Mouse (Mus musculus): ENCODE results near the gene Pigg.
"Not testable (repeated sequence)": the region's sequence is repeated elsewhere in the genome, so short reads cannot be mapped to it uniquely, and the experiment has no call there.

Pigg gene

DNA sequence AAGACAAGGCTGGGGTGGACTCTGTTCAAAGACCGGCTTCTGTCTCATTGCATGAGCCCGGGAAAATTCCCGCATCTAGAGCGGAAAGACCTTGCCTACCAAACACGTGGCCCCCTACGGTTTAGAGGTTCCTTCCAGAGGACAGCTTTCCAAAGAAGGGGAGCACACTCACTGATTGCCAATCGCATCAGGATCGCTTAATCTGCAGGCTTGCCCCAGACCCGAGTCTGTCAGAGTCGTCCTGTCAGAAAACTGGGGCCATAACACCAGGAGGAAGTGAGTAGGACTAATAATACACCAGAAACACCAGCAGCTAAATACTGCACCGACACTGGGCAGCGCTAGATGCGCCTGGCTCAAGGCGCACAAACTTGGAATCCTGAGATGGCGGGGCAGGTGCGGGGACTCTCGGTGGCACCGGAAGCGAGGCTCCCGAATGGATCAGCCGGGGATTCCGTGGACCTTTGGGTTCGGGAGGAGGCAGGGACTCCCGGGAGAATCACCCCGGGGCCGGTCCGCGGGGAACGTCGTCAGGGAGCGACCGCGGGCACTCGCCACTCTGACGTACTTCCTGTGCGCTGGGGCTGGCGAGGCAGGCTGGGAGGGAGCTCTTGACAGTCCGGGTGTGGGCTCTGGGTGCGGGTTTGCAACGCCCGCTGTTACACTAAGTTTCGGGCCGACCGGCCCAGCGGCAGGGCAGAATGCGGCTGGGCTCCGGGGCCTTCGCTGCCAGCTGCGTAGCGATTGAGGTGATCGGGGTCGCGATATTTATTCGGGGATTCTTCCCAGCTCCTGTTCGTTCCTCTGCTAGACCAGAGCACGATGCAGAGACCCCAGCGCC lies at the start of gene Pigg:
Pigg (plus strand) TSS at position 386 of the 841 bp plus-strand sequence.
- peak; percentile 80 to 89 for DNase-seq (ENCODE audit: low spot score in 2 of 2)

DNA sequence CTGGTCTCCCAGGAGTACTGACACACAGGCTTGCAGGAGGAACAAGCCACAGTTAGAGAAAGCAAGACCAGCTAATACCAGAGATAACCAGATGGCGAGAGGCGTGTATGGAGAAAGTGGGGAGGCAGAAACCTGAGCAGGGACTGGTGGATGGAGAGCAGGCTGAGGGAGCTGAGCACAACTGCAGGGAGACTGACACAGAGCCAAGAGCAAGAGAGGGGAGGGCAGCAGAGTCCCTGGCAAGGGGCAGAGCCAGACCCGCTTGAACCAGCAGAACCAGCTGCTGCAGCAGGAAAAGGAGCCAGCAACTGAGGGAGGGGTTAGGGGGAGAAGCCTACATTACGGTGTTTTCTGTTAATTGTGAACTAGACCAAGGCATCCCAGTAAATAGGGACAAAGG lies 49.7 kb upstream of the Pigg start:
- DNase-seq (ENCODE audit: low spot score in 2 of 2): no peak

DNA sequence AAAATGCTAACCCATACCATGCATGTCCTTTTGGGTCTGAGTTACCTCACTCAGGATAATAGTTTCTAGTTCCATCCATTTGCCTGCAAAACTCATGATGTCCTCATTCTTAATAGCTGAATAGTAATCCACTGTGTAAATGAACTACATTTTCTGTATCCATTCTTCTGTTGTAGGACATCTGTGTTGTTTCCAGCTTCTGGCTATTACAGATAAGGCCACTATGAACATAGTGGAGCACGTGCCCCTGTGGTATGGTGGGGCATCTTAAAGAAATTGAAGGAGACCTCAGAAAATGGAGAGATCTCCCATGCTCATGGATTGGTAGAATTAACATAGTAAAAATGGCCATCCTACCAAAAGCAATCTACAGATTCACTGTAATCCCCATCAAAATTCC lies 48.6 kb upstream of the Pigg start:
- not testable (repeated sequence) for DNase-seq (ENCODE audit: low spot score in 2 of 2)

DNA sequence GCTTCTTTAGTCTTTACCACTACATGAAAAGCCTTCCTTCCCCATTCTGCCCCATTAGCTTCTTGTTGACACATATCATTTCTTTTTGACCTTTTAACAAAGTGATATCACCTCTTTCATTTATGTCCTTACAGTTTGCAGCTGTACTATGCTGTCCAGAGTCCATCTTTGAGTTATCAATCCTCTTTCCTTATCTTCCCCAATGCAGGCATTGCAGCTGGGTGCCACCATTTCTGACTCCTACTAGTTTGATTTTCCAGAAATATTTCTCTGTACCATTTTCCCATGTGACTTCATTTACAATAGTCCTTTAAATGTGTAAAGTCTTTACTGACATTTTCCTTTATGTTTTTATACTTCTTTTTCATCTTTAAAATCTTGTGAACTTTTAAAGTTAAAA lies 45.4 kb upstream of the Pigg start:
- DNase-seq (ENCODE audit: low spot score in 2 of 2): no peak

DNA sequence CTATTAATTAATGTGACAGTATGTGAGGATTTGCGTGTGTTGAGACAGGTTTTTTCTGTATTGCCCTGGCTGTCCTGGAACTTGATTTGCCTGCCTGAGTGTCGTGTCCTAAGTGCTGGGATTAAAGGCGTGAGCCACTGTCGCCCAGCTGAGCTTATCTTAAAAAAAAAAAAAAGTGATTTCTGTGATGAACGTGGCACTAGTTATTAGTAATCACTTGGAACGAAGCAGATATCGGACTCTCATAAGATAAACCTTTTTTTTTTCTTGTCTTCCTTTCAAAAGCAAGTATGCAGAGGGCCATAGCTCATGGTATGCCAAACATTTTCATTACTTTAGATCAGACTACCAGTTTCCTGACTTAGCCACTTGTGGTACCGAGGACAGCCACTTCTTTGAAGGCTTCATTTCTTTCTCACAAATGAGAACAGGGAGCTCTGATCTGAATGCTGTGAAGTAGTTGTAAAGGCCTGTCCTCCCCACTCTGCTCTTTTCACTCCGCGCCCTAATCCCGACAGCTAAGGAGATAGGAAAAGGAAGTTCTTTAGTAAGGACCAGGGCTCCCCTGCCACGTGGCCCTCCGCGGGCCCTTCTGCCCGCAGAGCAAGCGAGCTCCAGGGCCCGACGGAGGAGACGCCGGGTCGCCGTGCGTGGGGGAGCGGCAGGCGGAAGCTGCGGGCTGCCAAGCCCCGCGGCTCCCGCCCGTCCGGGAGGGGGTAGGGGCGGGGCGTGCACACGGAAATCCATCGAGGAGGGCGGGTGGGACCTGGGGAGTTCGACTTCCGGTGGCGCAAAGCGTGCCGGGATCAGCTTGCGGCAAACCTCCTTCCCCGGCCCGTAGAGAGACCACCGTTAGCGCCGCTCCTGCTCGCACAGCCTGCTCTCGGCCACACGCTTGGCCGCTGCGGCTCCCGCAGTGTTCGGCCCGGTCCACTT lies 44.0 kb upstream of the Pigg start, which contains the start of gene Dr1:
Dr1 (plus strand) TSS at position 771 of the 936 bp plus-strand sequence.
- DNase-seq (ENCODE audit: low spot score in 2 of 2): peak; percentile 58 to 72

DNA sequence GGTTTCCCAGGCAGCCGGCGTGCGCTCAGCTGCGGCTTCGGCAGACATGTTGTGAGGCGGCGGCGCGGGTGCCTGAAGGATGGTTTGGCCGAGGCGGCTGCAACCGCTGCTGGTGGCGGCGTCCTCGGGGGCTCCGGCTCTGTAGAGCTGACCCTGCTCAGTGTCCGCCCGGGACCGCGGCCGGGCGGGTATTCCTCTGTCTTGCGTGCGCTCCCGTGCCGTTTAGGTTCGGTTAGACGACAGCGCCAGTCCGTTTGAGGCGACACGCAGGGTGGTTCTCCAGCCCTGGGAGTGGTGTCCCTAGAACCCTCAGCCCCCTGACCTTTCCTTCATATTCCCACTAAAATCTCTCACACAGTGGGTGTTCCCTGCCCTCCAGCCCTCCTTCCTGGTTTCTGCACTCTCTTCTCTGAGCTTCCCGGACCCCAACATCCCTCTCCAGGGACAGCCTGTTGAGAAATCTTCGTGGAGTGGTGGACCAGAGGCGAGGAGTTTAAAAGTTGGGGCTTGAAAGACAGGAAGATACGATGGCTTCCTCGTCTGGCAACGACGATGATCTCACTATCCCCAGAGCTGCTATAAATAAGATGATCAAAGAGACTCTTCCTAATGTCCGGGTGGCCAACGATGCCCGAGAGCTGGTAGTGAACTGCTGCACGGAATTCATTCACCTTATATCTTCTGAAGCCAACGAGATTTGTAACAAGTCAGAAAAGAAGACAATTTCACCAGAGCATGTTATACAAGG lies 43.2 kb upstream of the Pigg start:
- DNase-seq (ENCODE audit: low spot score in 2 of 2): no peak

DNA sequence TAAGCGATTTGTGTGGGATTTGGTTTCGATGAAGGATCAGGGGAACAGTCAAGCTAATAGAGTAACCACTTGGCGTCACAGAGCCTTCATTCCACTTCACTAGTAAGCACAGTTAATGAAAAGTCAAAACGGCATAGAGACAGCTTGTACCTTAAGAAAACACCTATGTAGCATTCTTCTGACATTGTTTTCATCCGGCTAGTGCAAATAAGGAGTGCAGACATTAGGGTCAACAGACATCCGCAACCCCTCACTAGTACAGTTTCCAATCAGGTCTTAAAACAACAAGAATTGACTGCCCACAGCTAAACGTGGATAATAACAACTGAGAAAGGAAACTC lies 42.6 kb upstream of the Pigg start:
- DNase-seq (ENCODE audit: low spot score in 2 of 2): no peak

DNA sequence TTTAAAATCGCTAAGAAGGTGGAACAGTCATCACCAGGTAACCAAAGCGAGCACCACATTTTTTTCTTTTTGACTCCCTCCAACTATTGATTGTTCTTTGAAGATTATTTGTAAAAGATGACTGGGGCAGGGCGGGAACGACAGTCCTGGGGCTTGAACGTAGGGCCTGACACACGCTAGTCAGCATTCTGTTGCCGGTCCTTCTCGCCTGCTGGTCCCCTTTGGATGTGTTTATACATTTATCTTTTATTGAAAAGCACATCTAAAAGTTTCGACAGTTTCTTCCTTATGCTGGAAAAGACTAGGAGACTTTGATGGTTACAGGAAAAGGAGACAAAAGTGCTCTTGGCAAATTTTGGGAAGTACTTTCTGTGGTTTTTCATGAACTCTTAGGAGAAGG lies 42.0 kb upstream of the Pigg start:
- DNase-seq (ENCODE audit: low spot score in 2 of 2): no peak

DNA sequence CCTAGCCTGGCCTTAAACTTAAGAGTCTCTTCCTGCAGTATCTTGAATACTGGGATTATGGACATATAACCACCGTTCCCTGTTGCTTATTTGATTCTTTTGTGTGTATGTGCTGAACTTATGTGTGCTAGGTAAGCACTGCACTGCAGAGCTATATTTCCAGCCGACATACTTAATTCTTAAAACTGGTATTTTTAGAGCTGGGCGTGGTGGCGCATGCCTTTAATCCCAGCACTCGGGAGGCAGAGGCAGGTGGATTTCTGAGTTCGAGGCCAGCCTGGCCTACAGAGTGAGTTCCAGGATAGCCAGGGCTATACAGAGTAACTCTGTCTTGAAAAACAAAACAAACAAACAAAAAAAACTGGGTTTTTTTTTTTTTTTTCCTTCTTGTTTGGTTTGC lies 41.1 kb upstream of the Pigg start:
- not testable (repeated sequence) for DNase-seq (ENCODE audit: low spot score in 2 of 2)

DNA sequence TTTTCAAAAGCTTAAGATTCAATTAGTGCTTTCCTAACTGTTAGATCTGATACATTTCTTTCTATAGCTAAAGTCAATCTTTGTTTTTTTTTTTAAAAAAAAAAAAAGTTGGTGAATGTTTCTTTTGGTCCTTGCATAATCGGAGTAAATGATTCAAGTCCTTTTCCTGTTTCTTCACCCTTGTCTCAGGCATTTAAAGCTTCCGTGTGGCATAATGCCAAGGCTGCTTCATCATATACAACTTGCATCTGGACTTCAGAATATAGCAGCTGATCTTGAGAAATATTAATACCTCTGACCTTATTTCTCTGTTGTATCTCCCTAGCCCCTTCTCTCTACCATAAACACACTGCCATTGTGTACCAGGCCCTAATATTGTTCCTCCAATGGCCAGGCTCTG lies 25.5 kb upstream of the Pigg start:
- no peak for DNase-seq (ENCODE audit: low spot score in 2 of 2)

DNA sequence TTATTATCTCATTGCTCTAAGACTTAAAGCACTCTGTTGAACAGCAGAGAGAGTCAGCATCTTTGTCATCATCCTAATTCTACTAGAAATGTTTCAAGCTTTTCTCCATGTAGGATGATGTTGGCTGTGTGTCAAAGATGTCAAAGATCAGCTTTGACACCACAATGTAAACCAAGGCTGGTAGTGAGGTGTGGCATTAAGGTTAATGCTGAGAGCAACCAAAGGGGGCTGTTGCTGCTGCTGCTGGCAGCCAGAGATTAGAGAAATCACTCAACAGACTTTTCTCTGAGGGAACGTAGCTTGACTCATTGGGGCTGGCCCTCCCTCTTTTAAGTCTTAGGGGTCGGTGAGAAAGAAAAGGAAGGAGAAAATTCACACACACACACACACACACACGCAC lies 10.8 kb upstream of the Pigg start:
- DNase-seq (ENCODE audit: low spot score in 2 of 2): no peak

DNA sequence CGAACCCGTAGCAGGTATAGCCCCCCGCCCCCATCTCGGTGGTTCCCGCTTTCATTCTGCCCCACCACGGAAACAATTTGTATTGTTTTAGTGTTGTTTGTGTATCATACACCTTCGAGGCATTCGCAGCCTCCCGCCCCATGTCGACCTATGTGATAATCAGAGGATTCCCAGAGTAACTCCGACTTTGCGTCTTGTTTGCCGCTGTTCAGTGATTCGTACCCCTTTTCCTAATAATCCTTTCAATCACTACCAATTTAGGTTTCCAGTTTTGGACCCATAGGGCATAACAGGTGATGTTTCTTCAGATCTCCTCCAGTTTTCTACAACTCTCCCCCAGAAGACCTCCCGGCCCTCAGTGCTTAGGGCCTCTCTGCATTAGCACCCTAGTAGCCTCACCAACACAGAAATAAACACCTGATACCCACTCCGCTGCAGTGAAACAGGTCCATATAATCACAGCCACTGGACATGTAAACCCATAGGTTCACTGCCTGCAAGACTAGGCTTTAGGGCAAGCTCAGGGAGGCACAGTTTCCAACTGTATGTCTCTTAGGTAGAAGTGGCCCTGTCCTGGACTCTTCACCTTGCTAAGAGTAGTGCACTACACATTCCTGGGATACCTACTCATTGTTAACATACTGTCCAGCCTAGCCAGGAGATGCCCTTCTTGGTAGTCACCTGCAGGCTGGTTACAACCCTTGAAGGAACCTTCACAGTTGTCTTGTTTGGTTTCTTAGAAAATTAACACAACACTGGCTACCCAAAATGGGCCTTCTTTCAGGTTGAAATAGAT lies 854 bp downstream of the Pigg start:
- no peak for DNase-seq (ENCODE audit: low spot score in 2 of 2)

DNA sequence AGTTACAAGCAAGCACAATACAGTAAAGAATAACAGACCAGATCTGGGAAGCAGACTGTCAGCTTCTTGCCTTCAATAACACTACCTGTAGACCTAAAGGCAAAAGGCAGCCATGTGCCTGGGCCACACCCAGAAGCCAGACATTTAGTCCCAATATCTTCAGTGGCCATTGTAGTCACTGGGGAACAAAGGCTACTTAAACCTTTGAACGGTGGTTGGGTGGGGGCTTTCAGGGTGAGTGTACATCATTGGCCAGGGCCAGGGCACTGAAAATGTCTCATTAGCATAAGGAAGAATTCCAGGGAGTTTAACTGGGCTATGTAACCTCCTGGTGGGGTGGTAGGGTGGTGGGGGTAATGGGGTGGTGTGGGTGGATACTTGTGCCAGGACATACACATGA lies 18.6 kb downstream of the Pigg start:
- no peak for DNase-seq (ENCODE audit: low spot score in 2 of 2)

DNA sequence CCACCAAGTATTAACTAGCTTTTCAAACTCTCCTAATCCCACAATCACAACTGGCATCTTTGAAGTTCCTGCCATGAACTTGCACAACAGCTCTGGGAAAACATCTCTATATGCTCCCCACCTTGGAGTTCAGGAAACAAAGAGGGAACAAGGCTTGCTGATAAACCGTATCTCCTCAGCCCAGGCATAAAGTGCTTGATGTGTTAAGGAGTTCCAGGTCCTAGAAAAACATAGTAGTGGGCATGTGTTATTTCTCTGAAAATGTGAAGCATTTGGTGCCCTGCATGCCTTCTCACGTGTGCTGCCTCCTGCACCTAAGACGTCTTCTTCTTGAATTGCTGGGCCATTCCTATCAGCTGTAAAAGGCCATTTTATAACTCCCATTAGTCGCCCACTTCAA lies 25.0 kb downstream of the Pigg start:
- no peak for DNase-seq (ENCODE audit: low spot score in 2 of 2)

DNA sequence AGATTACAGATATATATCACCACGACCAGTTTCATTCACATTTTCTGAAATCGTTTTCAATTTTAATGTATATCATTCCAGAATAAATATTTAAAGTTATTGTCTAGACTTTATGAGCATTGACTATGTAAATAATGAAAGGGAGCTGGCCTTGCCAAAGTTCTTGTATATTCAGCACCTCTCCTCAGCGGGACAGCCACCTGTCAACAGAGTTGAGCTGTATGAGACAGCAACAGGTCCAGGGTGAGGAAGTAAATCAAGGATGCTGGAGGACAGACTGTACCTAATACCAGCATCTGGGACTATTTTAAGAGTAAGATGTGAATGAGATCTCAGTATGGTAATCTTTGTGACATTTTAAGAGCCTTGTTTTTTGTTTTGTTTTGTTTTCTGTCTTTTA lies 25.6 kb downstream of the Pigg start:
- no peak for DNase-seq (ENCODE audit: low spot score in 2 of 2)

DNA sequence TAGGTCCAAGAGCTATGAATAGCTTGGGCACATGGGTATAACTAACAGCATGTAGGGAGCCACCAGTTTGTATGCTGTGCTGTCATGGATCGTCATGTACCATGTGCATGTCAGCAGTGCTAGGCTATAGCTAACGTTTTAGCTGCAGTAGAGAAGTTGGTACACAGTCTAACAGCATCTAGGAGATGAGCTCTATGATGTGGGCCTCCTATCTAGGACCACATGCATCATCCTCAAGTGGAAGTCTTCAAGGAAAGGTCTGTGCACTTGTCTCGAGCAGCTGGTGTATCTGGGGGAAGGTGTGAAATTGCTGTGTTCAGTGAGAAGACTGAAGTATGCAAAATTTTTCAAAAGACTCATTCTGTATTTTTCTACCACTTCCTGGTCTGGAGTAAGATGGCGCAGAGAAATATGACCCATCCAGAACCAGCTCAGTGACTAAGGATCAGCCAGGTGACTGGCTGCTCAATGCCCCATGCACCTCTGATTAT lies 31.3 kb downstream of the Pigg start:
- no peak for DNase-seq (ENCODE audit: low spot score in 2 of 2)

DNA sequence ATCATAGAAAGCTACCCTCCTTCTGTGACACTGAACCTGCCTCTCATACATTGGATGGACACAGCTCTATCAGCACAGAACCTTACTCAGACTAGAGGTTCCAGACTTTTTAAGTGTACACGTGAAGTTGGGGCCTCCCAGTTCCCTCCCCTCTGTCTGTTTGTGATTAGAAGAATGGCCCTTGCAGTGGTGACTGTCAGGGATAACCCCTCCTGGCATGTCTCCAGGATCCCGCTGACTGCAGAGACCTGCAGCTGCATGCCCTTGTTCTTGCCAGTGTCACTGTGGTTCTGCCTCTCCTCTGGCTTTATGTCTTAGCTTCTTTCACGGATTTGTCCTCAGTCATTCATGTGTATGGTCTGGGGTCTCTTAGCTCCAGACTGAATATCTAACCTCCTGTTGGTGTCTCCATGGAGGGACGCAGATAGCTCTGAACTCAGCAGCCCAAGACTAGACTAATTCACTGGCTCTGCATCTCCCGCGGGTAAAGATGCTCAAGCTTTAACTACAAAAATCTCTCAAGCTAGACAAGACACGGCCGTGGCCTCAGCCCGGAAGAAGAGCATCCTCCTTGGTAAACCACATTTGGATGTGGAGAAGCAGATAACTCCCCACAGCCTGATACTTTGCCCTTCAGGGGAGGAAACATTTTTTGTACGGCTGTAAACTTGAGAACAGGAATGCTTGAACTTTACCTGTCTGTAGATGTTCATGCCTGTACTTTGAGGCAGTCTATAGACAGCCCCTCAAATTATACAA lies 33.1 kb downstream of the Pigg start:
- no peak for DNase-seq (ENCODE audit: low spot score in 2 of 2)

DNA sequence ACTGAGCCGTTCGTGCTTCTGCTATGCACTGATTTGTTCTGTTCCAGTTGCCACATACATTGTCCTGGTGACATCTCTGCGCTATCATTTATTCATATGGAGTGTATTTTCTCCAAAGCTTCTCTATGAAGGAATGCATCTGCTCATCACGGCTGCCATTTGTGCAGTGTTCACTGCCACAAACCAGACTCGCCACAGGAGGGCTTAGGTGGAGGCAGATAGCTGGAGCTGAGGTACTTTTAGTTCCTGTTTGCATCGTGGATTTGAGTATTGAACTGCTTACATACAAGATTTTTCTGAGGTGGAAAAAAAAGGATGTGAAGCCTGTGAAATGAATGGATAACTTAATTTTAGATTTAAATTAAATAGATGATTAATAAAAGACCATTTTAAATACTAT lies 35.4 kb downstream of the Pigg start:
- DNase-seq (ENCODE audit: low spot score in 2 of 2): no peak

DNA sequence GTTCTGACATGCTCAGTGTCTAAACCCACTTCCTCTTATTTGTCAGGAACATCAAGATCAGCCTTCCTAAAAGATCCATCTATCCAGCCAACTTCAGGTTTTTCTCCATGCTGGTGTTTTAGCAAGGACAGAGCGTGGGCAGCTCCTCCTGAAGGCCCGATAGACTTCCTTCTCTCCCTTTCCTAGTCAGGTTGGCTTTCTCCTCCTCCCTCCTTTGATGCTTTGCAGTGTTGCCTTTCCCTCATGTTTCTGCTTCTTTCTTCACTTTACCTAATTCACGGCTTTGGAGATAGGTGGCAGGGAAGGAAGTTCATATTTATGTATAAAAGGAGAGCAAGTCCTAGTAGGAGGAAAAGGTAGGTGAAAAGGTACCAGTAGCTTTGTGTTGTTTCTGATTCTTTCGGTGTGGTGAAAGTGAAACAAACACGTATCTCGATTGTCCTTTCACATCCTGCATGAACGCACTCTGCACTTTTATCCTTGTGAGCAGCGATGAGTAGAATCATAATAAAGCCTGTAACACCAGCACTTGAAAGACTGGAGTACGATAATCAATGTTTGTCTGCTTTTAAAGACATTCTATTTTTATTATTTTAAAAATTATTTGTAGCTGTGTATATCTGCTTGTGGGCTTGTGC lies 37.2 kb downstream of the Pigg start:
- DNase-seq (ENCODE audit: low spot score in 2 of 2): no peak

DNA sequence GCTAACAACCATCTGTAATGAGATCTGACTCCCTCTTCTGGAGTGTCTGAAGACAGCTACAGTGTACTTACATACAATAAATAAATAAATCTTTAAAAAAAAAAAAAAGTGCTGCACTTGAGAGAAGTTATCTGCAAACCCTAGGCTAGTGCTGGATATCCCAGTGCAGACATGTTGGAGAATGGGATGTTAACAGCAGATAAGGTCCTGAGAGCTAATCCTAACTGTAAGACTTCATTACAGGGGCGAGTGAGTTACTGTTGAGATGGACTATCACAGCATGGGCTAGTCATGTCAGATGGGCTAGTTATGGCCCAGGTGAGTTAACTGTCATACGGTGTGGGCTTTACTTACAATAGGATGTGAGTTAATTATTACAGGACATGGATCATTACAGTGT lies 41.6 kb downstream of the Pigg start:
- DNase-seq (ENCODE audit: low spot score in 2 of 2): no peak
